Mouse (Mus musculus): ENCODE measurements around the gene Wipi1. TPM values are rescaled to one million over a fixed set of nuclear protein-coding genes. Genes with fewer than 3 reads are reported as not detected.
A peak's percentile ranks its signal among the peaks of the same experiment; 100 is the strongest.

Gene Wipi1
- polyA plus RNA-seq, 1 experiment from 2014 or later, result 46.4 TPM

DNA sequence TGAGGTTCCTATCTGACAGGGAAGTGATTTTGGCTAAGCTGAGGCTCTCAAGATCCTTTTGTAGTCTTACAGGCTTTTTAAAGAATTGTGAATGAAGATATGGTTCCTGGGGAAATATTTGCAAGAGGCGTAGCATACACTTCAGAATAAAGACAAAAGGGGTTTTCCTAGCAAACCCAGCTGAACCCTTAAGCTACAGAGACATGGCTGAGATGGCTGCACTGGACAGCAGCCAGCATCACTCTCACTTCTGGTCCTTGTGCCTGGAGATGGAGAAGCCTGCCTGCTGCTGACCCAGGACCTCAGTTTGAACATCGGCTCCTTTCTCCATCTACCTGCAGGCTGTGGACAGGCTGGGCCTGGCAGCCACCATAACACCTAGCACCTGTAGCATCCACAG lies 37.2 kb downstream of the Wipi1 start:
- Histone ChIP-seq H3K4me1 (replicated peaks; ENCODE audit: control insufficient read depth, insufficient read depth, low read length) (peaks cover 19% of the 10 kb centered on the region), H3K4me3 (ENCODE audit: low read length) (no peak overlapping the region), H3K9me3 (ENCODE audit: control insufficient read depth, low read length) (no peaks in the 10 kb centered on the region), H3K4me2 (ENCODE audit: low read depth, low read length) (no peak overlapping the region), H3K27ac (ENCODE audit: low read length) (peak overlapping the region; percentile 40; the same call in 1 of the 2 replicates), H3K27me3 (ENCODE audit: control insufficient read depth, insufficient read depth, low read depth, low read length) (no peaks in the 10 kb centered on the region), H3K9ac (ENCODE audit: low read length) (no peak overlapping the region), H3K36me3 (ENCODE audit: control insufficient read depth, insufficient read depth, low read length) (peaks cover 12% of the 10 kb centered on the region)
- peak; percentile 60; the same call in 1 of the 2 replicates for ATAC-seq (ENCODE audit: low read depth)
- WGBS, result 45% methylated on average over 2 of the region's 2 CpGs

DNA sequence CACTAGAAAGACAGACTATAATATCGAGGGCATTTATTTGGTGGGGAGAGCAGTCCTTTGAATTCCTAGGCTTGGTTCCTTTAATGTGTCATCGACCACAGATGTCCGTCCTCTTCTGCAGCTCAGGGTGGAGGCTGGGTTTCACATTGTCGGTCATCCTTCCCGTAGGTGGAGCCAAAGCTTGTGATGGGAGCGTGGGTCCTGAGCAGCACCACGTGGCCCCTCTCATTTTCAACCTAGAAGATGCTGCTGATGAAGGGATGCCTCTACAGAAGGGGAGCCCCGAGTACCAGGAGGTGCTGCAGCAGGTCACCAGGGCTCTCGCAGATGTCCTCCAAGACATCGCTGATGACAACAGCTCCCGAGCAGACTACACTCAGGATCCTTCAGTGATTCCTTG lies 39.7 kb downstream of the Wipi1 start:
- peaks cover 6% of the 10 kb centered on the region for H3K36me3 ChIP-seq (ENCODE audit: control insufficient read depth, insufficient read depth, low read length)
- H3K9ac ChIP-seq (ENCODE audit: low read length), result no peak overlapping the region
- H3K4me3 ChIP-seq (ENCODE audit: low read length), result no peak overlapping the region
- H3K4me1 ChIP-seq (replicated peaks; ENCODE audit: control insufficient read depth, insufficient read depth, low read length), result peaks cover 19% of the 10 kb centered on the region
- no peak for ATAC-seq (ENCODE audit: low read depth)
- H3K27ac ChIP-seq (ENCODE audit: low read length), result no peak overlapping the region
- 88% methylated on average over 11 of the region's 11 CpGs for WGBS
- H3K4me2 ChIP-seq (ENCODE audit: low read depth, low read length), result no peak overlapping the region
- H3K27me3 ChIP-seq (ENCODE audit: control insufficient read depth, insufficient read depth, low read depth, low read length), result no peaks in the 10 kb centered on the region
- no peaks in the 10 kb centered on the region for H3K9me3 ChIP-seq (ENCODE audit: control insufficient read depth, low read length)

DNA sequence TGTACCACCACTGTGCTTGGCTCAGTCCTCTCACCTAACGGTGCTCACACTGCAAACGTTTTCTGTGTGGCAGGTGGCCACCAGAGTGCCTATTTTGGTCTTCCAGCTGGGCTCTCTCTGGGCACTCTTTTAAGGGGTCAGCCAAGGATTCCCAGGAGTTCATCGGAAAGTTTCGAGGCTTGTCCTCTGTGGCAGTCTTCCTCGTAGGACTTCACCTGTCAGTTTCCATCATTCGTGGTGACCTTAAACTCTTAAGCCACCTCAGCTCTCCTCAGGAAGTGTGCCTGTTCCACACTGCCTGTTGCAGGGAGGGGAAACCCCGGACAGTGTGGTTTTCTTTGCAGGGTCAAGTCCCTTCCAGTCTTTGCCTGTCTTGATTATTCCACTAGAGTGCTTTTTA lies 42.0 kb downstream of the Wipi1 start:
- no peak overlapping the region for H3K4me2 ChIP-seq (ENCODE audit: low read depth, low read length)
- H3K9me3 ChIP-seq (ENCODE audit: control insufficient read depth, low read length), result no peaks in the 10 kb centered on the region
- peaks cover 6% of the 10 kb centered on the region for H3K4me1 ChIP-seq (replicated peaks; ENCODE audit: control insufficient read depth, insufficient read depth, low read length)
- H3K36me3 ChIP-seq (ENCODE audit: control insufficient read depth, insufficient read depth, low read length), result peaks cover 2% of the 10 kb centered on the region; the same call in 1 of the 2 replicates
- H3K4me3 ChIP-seq (ENCODE audit: low read length), result no peak overlapping the region
- ATAC-seq (ENCODE audit: low read depth), result no peak
- no peaks in the 10 kb centered on the region for H3K27me3 ChIP-seq (ENCODE audit: control insufficient read depth, insufficient read depth, low read depth, low read length)
- WGBS, result 64% methylated on average over 7 of the region's 7 CpGs
- H3K9ac ChIP-seq (ENCODE audit: low read length), result no peak overlapping the region
- H3K27ac ChIP-seq (ENCODE audit: low read length), result no peak overlapping the region

DNA sequence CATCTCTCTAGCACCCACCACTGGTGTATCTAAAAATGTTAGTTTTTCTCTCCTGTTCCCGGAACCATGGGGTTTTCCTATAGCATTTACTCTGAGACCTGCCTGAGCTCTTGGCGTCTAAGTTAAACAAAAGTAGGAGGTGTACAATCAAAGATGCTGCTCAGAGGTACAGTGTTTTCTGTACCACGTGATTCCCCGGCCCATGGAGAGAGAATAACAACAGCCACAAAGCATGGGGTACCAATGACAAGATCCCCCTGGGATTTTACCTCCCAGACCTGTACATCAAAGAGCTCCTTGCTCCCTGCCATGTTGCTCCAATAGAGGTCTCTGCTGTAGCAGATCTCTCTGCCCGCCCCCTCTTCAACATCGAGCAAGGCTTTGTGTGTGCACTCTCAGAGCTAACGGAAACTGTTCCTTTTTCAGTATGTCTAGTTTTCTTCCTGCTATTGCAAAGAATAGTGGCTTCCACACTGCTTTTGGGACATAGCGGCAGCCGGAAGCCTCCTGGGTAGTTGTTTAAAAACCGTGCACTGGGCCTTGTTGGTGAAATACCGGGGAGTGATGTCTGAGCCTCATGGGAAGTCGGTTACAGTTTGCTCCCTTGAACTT lies 42.7 kb downstream of the Wipi1 start:
- H3K4me1 ChIP-seq (replicated peaks; ENCODE audit: control insufficient read depth, insufficient read depth, low read length), result no peaks in the 10 kb centered on the region; the same call in 1 of the 2 replicates
- H3K27me3 ChIP-seq (ENCODE audit: control insufficient read depth, insufficient read depth, low read depth, low read length), result no peaks in the 10 kb centered on the region
- H3K4me2 ChIP-seq (ENCODE audit: low read depth, low read length), result no peak overlapping the region
- no peak overlapping the region for H3K27ac ChIP-seq (ENCODE audit: low read length)
- H3K36me3 ChIP-seq (ENCODE audit: control insufficient read depth, insufficient read depth, low read length), result peaks cover 2% of the 10 kb centered on the region; the same call in 1 of the 2 replicates
- H3K9me3 ChIP-seq (ENCODE audit: control insufficient read depth, low read length), result no peaks in the 10 kb centered on the region
- no peak overlapping the region for H3K9ac ChIP-seq (ENCODE audit: low read length)
- H3K4me3 ChIP-seq (ENCODE audit: low read length), result no peak overlapping the region
- 60% methylated on average over 12 of the region's 12 CpGs for WGBS
- no peak for ATAC-seq (ENCODE audit: low read depth)

DNA sequence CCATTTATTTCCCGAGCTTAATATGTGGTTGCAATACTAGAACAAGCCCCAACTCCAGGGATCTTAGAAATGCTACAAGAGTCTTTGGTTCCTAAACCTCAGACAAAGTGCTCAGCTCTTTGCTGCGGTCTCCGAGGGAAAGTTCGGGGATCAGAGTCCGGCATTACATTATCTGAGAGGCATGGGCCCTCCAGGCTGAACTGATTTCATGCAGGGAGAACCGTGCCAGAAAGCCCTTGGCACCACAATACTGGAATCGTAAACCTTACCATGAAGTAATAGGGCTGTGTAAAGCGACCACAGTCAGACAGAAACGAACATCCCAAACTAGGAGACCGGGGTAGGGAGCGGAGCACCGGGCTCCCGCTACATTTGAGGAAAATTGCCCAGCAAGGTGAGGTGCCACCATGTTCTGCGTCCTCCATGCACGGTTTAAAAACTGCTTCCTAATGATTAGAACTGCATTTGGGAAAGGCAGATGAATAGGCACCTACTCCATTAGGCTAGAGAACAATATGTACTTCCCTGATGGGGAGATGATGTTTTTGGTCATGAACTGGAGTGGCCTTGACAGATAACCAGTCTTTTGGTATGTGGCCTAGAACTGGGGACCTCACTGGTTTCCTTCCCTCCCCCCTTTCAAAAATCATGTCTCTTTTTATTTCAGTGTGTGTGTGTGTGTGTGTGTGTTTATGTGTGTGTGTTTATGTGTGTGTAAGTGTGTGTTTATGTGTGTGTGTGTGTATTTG lies 47.1 kb downstream of the Wipi1 start:
- Histone ChIP-seq H3K4me2 (ENCODE audit: low read depth, low read length) (no peak overlapping the region), H3K27me3 (ENCODE audit: control insufficient read depth, insufficient read depth, low read depth, low read length) (no peaks in the 10 kb centered on the region), H3K36me3 (ENCODE audit: control insufficient read depth, insufficient read depth, low read length) (no peaks in the 10 kb centered on the region), H3K9ac (ENCODE audit: low read length) (no peak overlapping the region), H3K4me1 (replicated peaks; ENCODE audit: control insufficient read depth, insufficient read depth, low read length) (peaks cover 10% of the 10 kb centered on the region), H3K9me3 (ENCODE audit: control insufficient read depth, low read length) (no peaks in the 10 kb centered on the region), H3K4me3 (ENCODE audit: low read length) (no peak overlapping the region), H3K27ac (ENCODE audit: low read length) (no peak overlapping the region)
- no peak for ATAC-seq (ENCODE audit: low read depth)
- WGBS, result 85% methylated on average over 15 of the region's 15 CpGs

DNA sequence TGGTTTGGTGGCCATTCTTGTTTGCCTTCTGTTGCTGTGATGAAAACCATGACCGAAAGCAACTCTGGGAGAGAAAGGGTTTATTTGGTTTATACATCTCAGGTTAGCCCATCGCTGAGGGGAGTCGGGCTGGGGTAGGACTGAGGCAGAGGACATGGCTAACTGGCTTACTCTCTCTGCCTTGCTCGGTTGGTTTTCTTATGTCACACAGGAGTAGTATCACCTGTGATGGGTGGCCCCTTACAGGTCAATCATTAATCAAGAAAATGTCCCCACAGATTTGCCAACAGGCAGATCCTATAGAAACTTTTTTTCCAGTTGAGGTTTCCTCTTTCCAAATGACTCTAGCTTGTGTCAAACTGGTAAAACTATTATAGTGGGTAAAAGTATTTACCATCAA lies 48.1 kb downstream of the Wipi1 start:
- Histone ChIP-seq H3K4me1 (replicated peaks; ENCODE audit: control insufficient read depth, insufficient read depth, low read length) (peaks cover 10% of the 10 kb centered on the region), H3K36me3 (ENCODE audit: control insufficient read depth, insufficient read depth, low read length) (no peaks in the 10 kb centered on the region), H3K4me2 (ENCODE audit: low read depth, low read length) (no peak overlapping the region), H3K4me3 (ENCODE audit: low read length) (no peak overlapping the region), H3K27me3 (ENCODE audit: control insufficient read depth, insufficient read depth, low read depth, low read length) (no peaks in the 10 kb centered on the region), H3K9me3 (ENCODE audit: control insufficient read depth, low read length) (no peaks in the 10 kb centered on the region), H3K27ac (ENCODE audit: low read length) (no peak overlapping the region), H3K9ac (ENCODE audit: low read length) (no peak overlapping the region)
- 66% methylated on average over 4 of the region's 4 CpGs for WGBS
- no peak for ATAC-seq (ENCODE audit: low read depth)

DNA sequence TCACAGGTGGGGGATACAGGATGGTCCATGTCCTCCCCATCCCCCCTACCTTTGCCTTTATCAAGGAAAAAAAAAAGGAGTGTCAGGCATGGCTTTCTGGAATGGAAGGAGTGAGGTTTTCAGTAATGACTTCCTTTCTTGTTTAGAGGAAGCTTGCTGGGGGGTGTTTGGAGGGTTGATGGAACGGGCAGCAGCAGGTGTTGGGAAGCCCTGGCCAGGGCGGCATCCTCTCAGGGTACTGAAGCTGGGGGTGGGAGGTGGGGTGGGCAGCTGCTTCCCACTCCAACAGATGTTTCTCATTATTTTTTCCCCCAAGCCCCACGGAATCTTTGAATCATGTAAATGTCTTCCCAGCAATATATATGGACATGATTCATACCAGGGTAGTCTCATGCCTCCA lies 50.3 kb downstream of the Wipi1 start:
- Histone ChIP-seq H3K27ac (ENCODE audit: low read length) (peak overlapping the region; percentile 67), H3K9me3 (ENCODE audit: control insufficient read depth, low read length) (no peaks in the 10 kb centered on the region), H3K36me3 (ENCODE audit: control insufficient read depth, insufficient read depth, low read length) (no peaks in the 10 kb centered on the region), H3K4me2 (ENCODE audit: low read depth, low read length) (no peak overlapping the region), H3K9ac (ENCODE audit: low read length) (no peak overlapping the region), H3K4me1 (replicated peaks; ENCODE audit: control insufficient read depth, insufficient read depth, low read length) (peaks cover 10% of the 10 kb centered on the region), H3K4me3 (ENCODE audit: low read length) (no peak overlapping the region), H3K27me3 (ENCODE audit: control insufficient read depth, insufficient read depth, low read depth, low read length) (no peaks in the 10 kb centered on the region)
- ATAC-seq (ENCODE audit: low read depth), result peak; percentile 18; the same call in 1 of the 2 replicates
- 41% methylated on average over 3 of the region's 3 CpGs for WGBS

DNA sequence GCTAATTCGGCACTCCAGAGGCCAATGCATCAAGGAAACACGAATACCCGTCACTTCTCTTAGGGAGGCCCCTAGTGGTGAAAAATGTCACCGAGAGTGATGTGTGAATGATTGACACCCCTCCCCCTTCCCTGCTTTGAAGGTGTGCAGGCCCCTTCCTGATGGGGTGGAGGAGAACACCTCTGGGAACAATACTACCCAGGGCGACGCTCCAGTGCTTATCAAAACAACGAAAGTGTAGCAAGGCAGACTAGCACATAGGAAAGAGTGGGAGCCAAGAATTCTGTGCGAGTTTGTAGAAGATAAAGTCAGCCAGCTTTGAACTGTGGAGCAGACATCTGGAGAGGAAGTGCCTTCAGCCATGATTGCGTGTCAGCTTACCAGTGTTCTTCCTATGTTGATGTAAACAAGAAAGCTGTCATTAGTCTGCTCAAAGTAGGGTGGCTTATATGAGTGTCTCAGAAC lies 50.9 kb downstream of the Wipi1 start:
- no peak overlapping the region for H3K4me2 ChIP-seq (ENCODE audit: low read depth, low read length)

DNA sequence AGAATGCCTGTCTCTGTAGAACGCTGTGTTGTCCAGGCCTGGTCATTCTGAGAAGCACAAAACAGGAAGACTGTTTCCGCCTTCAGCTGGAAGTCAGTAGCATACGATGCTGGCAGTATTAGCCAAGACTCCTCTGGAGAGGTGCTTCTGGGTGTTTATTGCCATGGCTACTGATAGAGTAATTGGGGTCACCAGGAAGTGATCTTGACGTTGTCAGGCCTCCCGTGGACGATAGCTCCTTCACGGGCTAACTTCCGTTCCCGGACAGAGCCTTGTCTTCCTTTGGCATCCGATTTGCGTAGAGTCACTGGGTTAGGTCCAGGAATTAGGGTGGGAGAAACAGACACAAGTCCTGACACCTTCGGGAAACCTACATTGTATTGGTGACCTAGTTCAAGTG lies 52.5 kb downstream of the Wipi1 start:
- Histone ChIP-seq H3K9ac (ENCODE audit: low read length) (no peak overlapping the region), H3K27ac (ENCODE audit: low read length) (no peak overlapping the region), H3K4me2 (ENCODE audit: low read depth, low read length) (no peak overlapping the region), H3K4me3 (ENCODE audit: low read length) (no peak overlapping the region), H3K9me3 (ENCODE audit: control insufficient read depth, low read length) (no peaks in the 10 kb centered on the region), H3K36me3 (ENCODE audit: control insufficient read depth, insufficient read depth, low read length) (no peaks in the 10 kb centered on the region), H3K27me3 (ENCODE audit: control insufficient read depth, insufficient read depth, low read depth, low read length) (no peaks in the 10 kb centered on the region), H3K4me1 (replicated peaks; ENCODE audit: control insufficient read depth, insufficient read depth, low read length) (peaks cover 13% of the 10 kb centered on the region)
- 68% methylated on average over 12 of the region's 12 CpGs for WGBS
- no peak for ATAC-seq (ENCODE audit: low read depth)

More for the DNA sequence above, 50.9 kb downstream of the Wipi1 start:
- no peak overlapping the region for H3K4me3 ChIP-seq (ENCODE audit: low read length)
- H3K27ac ChIP-seq (ENCODE audit: low read length), result peak overlapping the region; percentile 67
- 7% methylated on average over 9 of the region's 9 CpGs for WGBS
- H3K9me3 ChIP-seq (ENCODE audit: control insufficient read depth, low read length), result no peaks in the 10 kb centered on the region
- H3K36me3 ChIP-seq (ENCODE audit: control insufficient read depth, insufficient read depth, low read length), result no peaks in the 10 kb centered on the region
- no peaks in the 10 kb centered on the region for H3K27me3 ChIP-seq (ENCODE audit: control insufficient read depth, insufficient read depth, low read depth, low read length)
- H3K9ac ChIP-seq (ENCODE audit: low read length), result no peak overlapping the region
- H3K4me1 ChIP-seq (replicated peaks; ENCODE audit: control insufficient read depth, insufficient read depth, low read length), result peaks cover 10% of the 10 kb centered on the region
- peak; percentile 86 for ATAC-seq (ENCODE audit: low read depth)

All from lung, embryonic 16.5 days (tissue).